Mouse (Mus musculus): ENCODE measurements around the gene Gm614. TPM values are rescaled to one million over a fixed set of nuclear protein-coding genes. Genes with fewer than 3 reads are reported as not detected.

Gene Gm614
- total RNA-seq (2014; fragmentation: Nextera tagmentation) (not detected in 2 replicates), total RNA-seq (2017) (0.87 TPM in 1 of 2 replicates, not detected in the other), polyA plus RNA-seq (2012) (not detected in 2 replicates)

- DNase-seq (ENCODE audit: low spot score) (no peak), ATAC-seq (ENCODE audit: extremely low read depth, insufficient number of reproducible peaks, low FRiP score, poor library complexity, severe bottlenecking) (no peak)
- no peak for TF ChIP-seq CTCF (IDR thresholded peaks at IDR 0.05; ENCODE audit: low read depth, low read length)
- TF ChIP-seq TAL1 (conservative IDR thresholded peaks at IDR 0.05; ENCODE audit: low read depth, low read length) = no peak
- no peak for TF ChIP-seq POLR2AphosphoS5 (IDR thresholded peaks at IDR 0.05; ENCODE audit: insufficient replicate concordance, low read depth, low read length)
- TF ChIP-seq GATA1 (IDR thresholded peaks at IDR 0.05; ENCODE audit: borderline replicate concordance, low read length) = no peak
- TF ChIP-seq GATA2 (IDR thresholded peaks at IDR 0.05; ENCODE audit: borderline replicate concordance, low read depth, low read length) = no peak
- Histone ChIP-seq H3K9me3 (replicated peaks) (no peaks in the 10 kb centered on the region), H3K4me3 (ENCODE audit: low read depth, low read length) (no peak within 1 kb of the TSS), H3K36me3 (replicated peaks) (peaks cover 8% of the 10 kb centered on the region), H3K4me1 (ENCODE audit: insufficient read depth, low read depth, low read length) (peaks cover 67% of the 10 kb centered on the region), H3K27me3 (ENCODE audit: insufficient read depth, low read length) (no peaks in the 10 kb centered on the region)
These were observed at the start of gene Gm614 for GRCm38 (mm10) chrX:101263892-101264291. Gm614 (minus strand) TSS chrX:101263992.

GRCm38 (mm10) chrX:101309299-101309698, 45.5 kb upstream of the Gm614 start:
- Histone ChIP-seq H3K9me3 (replicated peaks) (no peaks in the 10 kb centered on the region), H3K36me3 (replicated peaks) (no peaks in the 10 kb centered on the region), H3K4me1 (ENCODE audit: insufficient read depth, low read depth, low read length) (no peaks in the 10 kb centered on the region), H3K4me3 (ENCODE audit: low read depth, low read length) (no peak overlapping the region), H3K27me3 (ENCODE audit: insufficient read depth, low read length) (peaks cover 30% of the 10 kb centered on the region)
- TF ChIP-seq TAL1 (conservative IDR thresholded peaks at IDR 0.05; ENCODE audit: low read depth, low read length) (no peak), CTCF (IDR thresholded peaks at IDR 0.05; ENCODE audit: low read depth, low read length) (no peak), GATA1 (IDR thresholded peaks at IDR 0.05; ENCODE audit: borderline replicate concordance, low read length) (no peak), POLR2AphosphoS5 (IDR thresholded peaks at IDR 0.05; ENCODE audit: insufficient replicate concordance, low read depth, low read length) (no peak), GATA2 (IDR thresholded peaks at IDR 0.05; ENCODE audit: borderline replicate concordance, low read depth, low read length) (no peak)
- DNase-seq (ENCODE audit: low spot score) = no peak
- ATAC-seq (ENCODE audit: extremely low read depth, insufficient number of reproducible peaks, low FRiP score, poor library complexity, severe bottlenecking) = no peak

- TF ChIP-seq GATA1 (IDR thresholded peaks at IDR 0.05; ENCODE audit: borderline replicate concordance, low read length) = no peak
- no peak for TF ChIP-seq POLR2AphosphoS5 (IDR thresholded peaks at IDR 0.05; ENCODE audit: insufficient replicate concordance, low read depth, low read length)
- TF ChIP-seq GATA2 (IDR thresholded peaks at IDR 0.05; ENCODE audit: borderline replicate concordance, low read depth, low read length) = no peak
- TF ChIP-seq CTCF (IDR thresholded peaks at IDR 0.05; ENCODE audit: low read depth, low read length) = no peak
- no peak for TF ChIP-seq TAL1 (conservative IDR thresholded peaks at IDR 0.05; ENCODE audit: low read depth, low read length)
- H3K4me1 ChIP-seq (ENCODE audit: insufficient read depth, low read depth, low read length) = peaks cover 6% of the 10 kb centered on the region; the same call in 1 of the 2 replicates
- DNase-seq (ENCODE audit: low spot score) (no peak), ATAC-seq (ENCODE audit: extremely low read depth, insufficient number of reproducible peaks, low FRiP score, poor library complexity, severe bottlenecking) (no peak)
- H3K9me3 ChIP-seq (replicated peaks) = no peaks in the 10 kb centered on the region
- H3K36me3 ChIP-seq (replicated peaks) = no peaks in the 10 kb centered on the region
- no peak overlapping the region for H3K4me3 ChIP-seq (ENCODE audit: low read depth, low read length)
- peaks cover 30% of the 10 kb centered on the region for H3K27me3 ChIP-seq (ENCODE audit: insufficient read depth, low read length)
These were observed 40.9 kb upstream of the Gm614 start for GRCm38 (mm10) chrX:101304646-101305045.

GRCm38 (mm10) chrX:101301654-101302053, 37.9 kb upstream of the Gm614 start:
- H3K9me3 ChIP-seq (replicated peaks) = no peaks in the 10 kb centered on the region
- DNase-seq (ENCODE audit: low spot score) (no peak), ATAC-seq (ENCODE audit: extremely low read depth, insufficient number of reproducible peaks, low FRiP score, poor library complexity, severe bottlenecking) (no peak)
- no peak overlapping the region for H3K4me3 ChIP-seq (ENCODE audit: low read depth, low read length)
- TF ChIP-seq TAL1 (conservative IDR thresholded peaks at IDR 0.05; ENCODE audit: low read depth, low read length) (no peak), CTCF (IDR thresholded peaks at IDR 0.05; ENCODE audit: low read depth, low read length) (no peak), POLR2AphosphoS5 (IDR thresholded peaks at IDR 0.05; ENCODE audit: insufficient replicate concordance, low read depth, low read length) (no peak), GATA1 (IDR thresholded peaks at IDR 0.05; ENCODE audit: borderline replicate concordance, low read length) (no peak), GATA2 (IDR thresholded peaks at IDR 0.05; ENCODE audit: borderline replicate concordance, low read depth, low read length) (no peak)
- peaks cover 6% of the 10 kb centered on the region; the same call in 1 of the 2 replicates for H3K4me1 ChIP-seq (ENCODE audit: insufficient read depth, low read depth, low read length)
- peaks cover 14% of the 10 kb centered on the region for H3K36me3 ChIP-seq (replicated peaks)
- peaks cover 15% of the 10 kb centered on the region for H3K27me3 ChIP-seq (ENCODE audit: insufficient read depth, low read length)

GRCm38 (mm10) chrX:101300427-101301030, 36.7 kb upstream of the Gm614 start:
- H3K4me1 ChIP-seq (ENCODE audit: insufficient read depth, low read depth, low read length) = peaks cover 6% of the 10 kb centered on the region; the same call in 1 of the 2 replicates
- no peak for ATAC-seq (ENCODE audit: extremely low read depth, insufficient number of reproducible peaks, low FRiP score, poor library complexity, severe bottlenecking)
- H3K27me3 ChIP-seq (ENCODE audit: insufficient read depth, low read length) = peaks cover 8% of the 10 kb centered on the region; the same call in 1 of the 2 replicates
- DNase-seq (ENCODE audit: low spot score) = no peak
- H3K9me3 ChIP-seq (replicated peaks) = no peaks in the 10 kb centered on the region
- peaks cover 25% of the 10 kb centered on the region for H3K36me3 ChIP-seq (replicated peaks)
- H3K4me3 ChIP-seq (ENCODE audit: low read depth, low read length) = no peak overlapping the region
- TF ChIP-seq GATA1 (IDR thresholded peaks at IDR 0.05; ENCODE audit: borderline replicate concordance, low read length) (no peak), CTCF (IDR thresholded peaks at IDR 0.05; ENCODE audit: low read depth, low read length) (no peak), GATA2 (IDR thresholded peaks at IDR 0.05; ENCODE audit: borderline replicate concordance, low read depth, low read length) (no peak), POLR2AphosphoS5 (IDR thresholded peaks at IDR 0.05; ENCODE audit: insufficient replicate concordance, low read depth, low read length) (no peak), TAL1 (conservative IDR thresholded peaks at IDR 0.05; ENCODE audit: low read depth, low read length) (no peak)
